Mouse (Mus musculus): ENCODE measurements around the gene Lmod3. TPM values are rescaled to one million over a fixed set of nuclear protein-coding genes. Genes with fewer than 3 reads are reported as not detected.
A peak's percentile ranks its signal among the peaks of the same experiment; 100 is the strongest.
"Not testable (repeated sequence)": the region's sequence is repeated elsewhere in the genome, so short reads cannot be mapped to it uniquely, and the experiment has no call there.

Gene Lmod3
- total and polyA plus RNA-seq, 2 experiments from 2014 or later: 6.4 to 34.5 TPM

DNA sequence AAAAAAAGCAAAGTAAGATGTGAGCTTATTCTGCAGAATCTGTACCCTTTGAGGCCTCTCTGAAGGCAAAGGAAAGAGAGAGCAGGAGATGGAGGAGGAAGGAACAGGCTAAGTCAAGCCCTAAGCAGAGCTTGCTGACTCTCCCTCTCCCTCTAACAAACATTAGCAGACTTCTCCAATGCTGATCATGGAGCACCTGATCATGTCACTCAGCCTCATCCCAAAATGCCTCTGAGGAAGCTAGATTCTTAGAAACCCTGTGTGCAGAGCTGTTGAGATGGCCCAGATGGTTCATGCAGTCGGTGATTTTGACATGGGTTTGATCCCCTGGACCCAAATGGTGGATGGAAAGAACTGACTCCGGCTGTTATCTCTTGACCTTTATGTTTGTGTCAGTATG is 14.6 kb upstream of the Lmod3 start:
- Histone ChIP-seq H3K9me3 (replicated peaks; ENCODE audit: control insufficient read depth, low read length) (no peaks in the 10 kb centered on the region), H3K27ac (ENCODE audit: low read depth) (no peak overlapping the region), H3K9ac (replicated peaks; ENCODE audit: low read depth, low read length) (no peak overlapping the region), H3K4me1 (ENCODE audit: control insufficient read depth, insufficient read depth) (peaks cover 17% of the 10 kb centered on the region; the same call in 1 of the 2 replicates), H3K27me3 (ENCODE audit: control insufficient read depth, insufficient read depth, low read length) (no peaks in the 10 kb centered on the region), H3K4me3 (ENCODE audit: low read depth, low read length) (no peak overlapping the region), H3K4me2 (ENCODE audit: low read depth, low read length) (no peak overlapping the region), H3K36me3 (replicated peaks; ENCODE audit: control insufficient read depth, insufficient read depth, low read length) (no peaks in the 10 kb centered on the region)
- WGBS: 76% methylated on average over 2 of the region's 2 CpGs
- DNase-seq (ENCODE audit: low spot score) (no peak), ATAC-seq (ENCODE audit: insufficient read depth, low read depth) (no peak)
- no peak for TF ChIP-seq CTCF (IDR thresholded peaks at IDR 0.05; ENCODE audit: low read depth)
- TF ChIP-seq EP300 (IDR thresholded peaks at IDR 0.05; ENCODE audit: low read depth): no peak

DNA sequence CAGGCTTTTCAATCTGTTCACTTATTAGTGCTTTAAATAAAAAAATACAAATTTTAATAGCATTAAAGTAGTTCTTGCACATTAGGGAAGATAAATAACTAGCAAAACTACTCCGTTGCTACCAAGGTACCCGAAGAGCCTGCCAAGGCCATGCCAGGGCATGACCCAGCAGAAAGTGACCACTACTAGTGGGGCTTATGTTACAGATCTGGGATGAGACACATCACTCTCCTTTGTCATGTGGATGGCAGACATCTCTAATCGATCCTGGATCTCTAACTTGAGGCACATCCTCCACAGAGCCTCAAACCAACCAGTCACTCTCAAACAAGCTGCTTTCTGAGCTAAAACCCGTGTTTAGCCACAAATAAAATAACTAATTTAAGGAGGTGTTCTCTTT is 14.1 kb upstream of the Lmod3 start:
- Histone ChIP-seq H3K27me3 (ENCODE audit: control insufficient read depth, insufficient read depth, low read length) (no peaks in the 10 kb centered on the region), H3K4me3 (ENCODE audit: low read depth, low read length) (no peak overlapping the region), H3K9me3 (replicated peaks; ENCODE audit: control insufficient read depth, low read length) (no peaks in the 10 kb centered on the region), H3K4me2 (ENCODE audit: low read depth, low read length) (no peak overlapping the region), H3K27ac (ENCODE audit: low read depth) (no peak overlapping the region), H3K36me3 (replicated peaks; ENCODE audit: control insufficient read depth, insufficient read depth, low read length) (no peaks in the 10 kb centered on the region), H3K9ac (replicated peaks; ENCODE audit: low read depth, low read length) (no peak overlapping the region), H3K4me1 (ENCODE audit: control insufficient read depth, insufficient read depth) (peaks cover 17% of the 10 kb centered on the region; the same call in 1 of the 2 replicates)
- DNase-seq (ENCODE audit: low spot score): no peak
- no peak for ATAC-seq (ENCODE audit: insufficient read depth, low read depth)
- WGBS: 71% methylated on average over 4 of the region's 4 CpGs
- TF ChIP-seq EP300 (IDR thresholded peaks at IDR 0.05; ENCODE audit: low read depth) (no peak), CTCF (IDR thresholded peaks at IDR 0.05; ENCODE audit: low read depth) (no peak)

DNA sequence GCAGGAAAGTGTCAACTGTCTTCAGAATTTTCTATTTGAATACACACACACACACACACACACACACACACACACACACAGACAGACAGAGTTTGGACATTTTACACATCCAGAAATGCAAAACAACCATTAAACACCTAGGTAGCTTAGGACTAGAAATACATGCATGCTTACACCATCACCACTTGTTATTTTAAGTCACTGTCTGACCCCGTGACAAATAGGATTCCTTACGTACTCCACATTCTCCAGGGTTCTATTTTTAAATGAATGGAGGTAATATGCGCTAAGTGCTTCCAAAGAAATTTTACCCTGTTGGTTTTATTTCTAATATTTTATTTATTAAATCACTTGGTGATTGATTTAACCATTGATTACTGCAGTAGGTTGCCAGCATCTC is 13.1 kb upstream of the Lmod3 start:
- TF ChIP-seq CTCF (IDR thresholded peaks at IDR 0.05; ENCODE audit: low read depth): no peak
- TF ChIP-seq EP300 (IDR thresholded peaks at IDR 0.05; ENCODE audit: low read depth): no peak; the same call in none of the 2 replicates
- Histone ChIP-seq H3K4me2 (ENCODE audit: low read depth, low read length) (0 out of 2 replicates have a peak overlapping the region, but pooled peaks have one; percentile 21), H3K27ac (ENCODE audit: low read depth) (peak overlapping the region; percentile 92)

GRCm38 (mm10) chr6:97265240-97265639 is 12.7 kb upstream of the Lmod3 start:
- Histone ChIP-seq H3K36me3 (replicated peaks; ENCODE audit: control insufficient read depth, insufficient read depth, low read length) (no peaks in the 10 kb centered on the region), H3K4me2 (ENCODE audit: low read depth, low read length) (peak overlapping the region; percentile 21), H3K27me3 (ENCODE audit: control insufficient read depth, insufficient read depth, low read length) (no peaks in the 10 kb centered on the region), H3K4me3 (ENCODE audit: low read depth, low read length) (no peak overlapping the region), H3K27ac (ENCODE audit: low read depth) (peak overlapping the region; percentile 92), H3K9me3 (replicated peaks; ENCODE audit: control insufficient read depth, low read length) (no peaks in the 10 kb centered on the region), H3K9ac (replicated peaks; ENCODE audit: low read depth, low read length) (no peak overlapping the region), H3K4me1 (ENCODE audit: control insufficient read depth, insufficient read depth) (peaks cover 17% of the 10 kb centered on the region; the same call in 1 of the 2 replicates)
- no peak for TF ChIP-seq EP300 (IDR thresholded peaks at IDR 0.05; ENCODE audit: low read depth)
- TF ChIP-seq CTCF (IDR thresholded peaks at IDR 0.05; ENCODE audit: low read depth): no peak
- DNase-seq (ENCODE audit: low spot score): peak; percentile 76
- 29% methylated on average over 8 of the region's 8 CpGs for WGBS
- peak; percentile 92 for ATAC-seq (ENCODE audit: insufficient read depth, low read depth)

More for the DNA sequence above, 13.1 kb upstream of the Lmod3 start:
- no peaks in the 10 kb centered on the region for H3K9me3 ChIP-seq (replicated peaks; ENCODE audit: control insufficient read depth, low read length)
- no peaks in the 10 kb centered on the region for H3K27me3 ChIP-seq (ENCODE audit: control insufficient read depth, insufficient read depth, low read length)
- H3K36me3 ChIP-seq (replicated peaks; ENCODE audit: control insufficient read depth, insufficient read depth, low read length): no peaks in the 10 kb centered on the region
- DNase-seq (ENCODE audit: low spot score) (peak; percentile 77), ATAC-seq (ENCODE audit: insufficient read depth, low read depth) (peak; percentile 88)
- H3K4me3 ChIP-seq (ENCODE audit: low read depth, low read length): no peak overlapping the region
- H3K4me1 ChIP-seq (ENCODE audit: control insufficient read depth, insufficient read depth): peaks cover 17% of the 10 kb centered on the region; the same call in 1 of the 2 replicates
- H3K9ac ChIP-seq (replicated peaks; ENCODE audit: low read depth, low read length): no peak overlapping the region
- WGBS: 30% methylated on average over 3 of the region's 3 CpGs

- not testable (repeated sequence) for H3K9me3 ChIP-seq (replicated peaks; ENCODE audit: control insufficient read depth, low read length); H3K9ac ChIP-seq (replicated peaks; ENCODE audit: low read depth, low read length); DNase-seq (ENCODE audit: low spot score); H3K27me3 ChIP-seq (ENCODE audit: control insufficient read depth, insufficient read depth, low read length); H3K4me2 ChIP-seq (ENCODE audit: low read depth, low read length); H3K4me3 ChIP-seq (ENCODE audit: low read depth, low read length); H3K36me3 ChIP-seq (replicated peaks; ENCODE audit: control insufficient read depth, insufficient read depth, low read length); ATAC-seq (ENCODE audit: insufficient read depth, low read depth)
- Histone ChIP-seq H3K4me1 (ENCODE audit: control insufficient read depth, insufficient read depth) (peaks cover 13% of the 10 kb centered on the region; the same call in 1 of the 2 replicates), H3K27ac (ENCODE audit: low read depth) (peak overlapping the region; percentile 92)
- 0 out of 2 replicates have a peak, but pooled peaks have one; percentile 10 for TF ChIP-seq CTCF (IDR thresholded peaks at IDR 0.05; ENCODE audit: low read depth)
Observed at GRCm38 (mm10) chr6:97263750-97264149, 11.2 kb upstream of the Lmod3 start.

DNA sequence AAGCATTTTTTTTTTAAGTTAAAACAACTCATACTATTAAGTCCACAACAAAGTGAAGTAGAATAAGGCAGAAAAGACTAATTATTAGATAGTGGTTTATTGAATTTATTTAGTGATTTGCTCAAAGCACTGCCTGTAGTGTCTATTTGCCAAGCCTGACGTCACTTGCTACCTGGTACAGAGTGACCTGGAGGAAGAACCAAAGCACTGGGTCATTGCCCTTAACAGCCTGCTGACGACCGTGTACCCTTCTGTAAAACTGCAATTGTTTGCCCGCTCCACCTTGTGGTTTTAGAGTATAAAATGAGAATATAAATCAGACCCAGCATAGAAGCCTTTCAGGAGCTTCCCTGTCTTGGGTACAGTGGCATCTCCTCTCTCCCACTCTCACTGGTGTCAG is 9.7 kb upstream of the Lmod3 start:
- no peak overlapping the region for H3K4me3 ChIP-seq (ENCODE audit: low read depth, low read length)
- H3K27me3 ChIP-seq (ENCODE audit: control insufficient read depth, insufficient read depth, low read length): no peaks in the 10 kb centered on the region
- TF ChIP-seq CTCF (IDR thresholded peaks at IDR 0.05; ENCODE audit: low read depth): peak; percentile 15; the same call in 1 of the 2 replicates
- TF ChIP-seq EP300 (IDR thresholded peaks at IDR 0.05; ENCODE audit: low read depth): no peak
- no peak overlapping the region for H3K9ac ChIP-seq (replicated peaks; ENCODE audit: low read depth, low read length)
- DNase-seq (ENCODE audit: low spot score) (no peak), ATAC-seq (ENCODE audit: insufficient read depth, low read depth) (no peak)
- H3K27ac ChIP-seq (ENCODE audit: low read depth): no peak overlapping the region
- no peaks in the 10 kb centered on the region for H3K9me3 ChIP-seq (replicated peaks; ENCODE audit: control insufficient read depth, low read length)
- H3K4me1 ChIP-seq (ENCODE audit: control insufficient read depth, insufficient read depth): peaks cover 13% of the 10 kb centered on the region; the same call in 1 of the 2 replicates
- 68% methylated on average over 4 of the region's 4 CpGs for WGBS
- H3K4me2 ChIP-seq (ENCODE audit: low read depth, low read length): no peak overlapping the region
- H3K36me3 ChIP-seq (replicated peaks; ENCODE audit: control insufficient read depth, insufficient read depth, low read length): no peaks in the 10 kb centered on the region

GRCm38 (mm10) chr6:97259926-97260325 is 7.4 kb upstream of the Lmod3 start:
- WGBS: 89% methylated on average over 2 of the region's 2 CpGs
- not testable (repeated sequence) for ATAC-seq (ENCODE audit: insufficient read depth, low read depth); H3K4me3 ChIP-seq (ENCODE audit: low read depth, low read length)

More at GRCm38 (mm10) chr6:97259926-97260325, 7.4 kb upstream of the Lmod3 start:
- H3K27me3 ChIP-seq (ENCODE audit: control insufficient read depth, insufficient read depth, low read length); H3K4me2 ChIP-seq (ENCODE audit: low read depth, low read length); H3K36me3 ChIP-seq (replicated peaks; ENCODE audit: control insufficient read depth, insufficient read depth, low read length); H3K9ac ChIP-seq (replicated peaks; ENCODE audit: low read depth, low read length); H3K9me3 ChIP-seq (replicated peaks; ENCODE audit: control insufficient read depth, low read length); H3K27ac ChIP-seq (ENCODE audit: low read depth); H3K4me1 ChIP-seq (ENCODE audit: control insufficient read depth, insufficient read depth); DNase-seq (ENCODE audit: low spot score): not testable (repeated sequence)

Data from heart, postnatal 0 days (tissue).